Mouse (Mus musculus): Measurements from ENCODE around the gene Lyrm9. TPM values are rescaled to one million over a fixed set of nuclear protein-coding genes. Genes with fewer than 3 reads are reported as not detected.

Gene Lyrm9
- 29.6 and 30.4 TPM in 2 replicates for polyA plus RNA-seq (2015; fragmentation: Nextera tagmentation; extraction: Ambion mirVana)

- Histone ChIP-seq H3K27ac (peak within 1 kb of the TSS; percentile 84), H3K36me3 (no peaks in the 10 kb centered on the region), H3K4me1 (replicated peaks) (peaks cover 38% of the 10 kb centered on the region), H3K27me3 (0 out of 2 replicates have a peak, but pooled peaks cover 5% of the 10 kb centered on the region), H3K4me3 (peak within 1 kb of the TSS; percentile 67), H3K9ac (peak within 1 kb of the TSS; percentile 82), H3K4me2 (peak within 1 kb of the TSS; percentile 70), H3K9me3 (no peaks in the 10 kb centered on the region)
- WGBS = under 1% methylated on average over 51 of the region's 51 CpGs
- peak; percentile 90 for ATAC-seq (ENCODE audit: low FRiP score)
Measured at GRCm38 (mm10) chr11:78826442-78827013, at the start of gene Lyrm9. Gene Lyrm9 (plus strand): TSS chr11:78826584.

GRCm38 (mm10) chr11:78777851-78778680, 48.3 kb upstream of the Lyrm9 start:
- H3K9ac ChIP-seq = no peak overlapping the region

GRCm38 (mm10) chr11:78780002-78780401, 46.4 kb upstream of the Lyrm9 start:
- no peak overlapping the region for H3K9ac ChIP-seq
- 96% methylated on average over 3 of the region's 3 CpGs for WGBS
- no peak overlapping the region for H3K4me3 ChIP-seq

More at GRCm38 (mm10) chr11:78777851-78778680, 48.3 kb upstream of the Lyrm9 start:
- no peak overlapping the region for H3K27ac ChIP-seq
- H3K4me1 ChIP-seq (replicated peaks) = peaks cover 16% of the 10 kb centered on the region
- H3K9me3 ChIP-seq = no peaks in the 10 kb centered on the region
- H3K27me3 ChIP-seq = peaks cover 9% of the 10 kb centered on the region; the same call in 1 of the 2 replicates
- 58% methylated on average over 10 of the region's 10 CpGs for WGBS
- no peaks in the 10 kb centered on the region for H3K36me3 ChIP-seq
- ATAC-seq (ENCODE audit: low FRiP score) = no peak
- H3K4me2 ChIP-seq = no peak overlapping the region
- H3K4me3 ChIP-seq = no peak overlapping the region

GRCm38 (mm10) chr11:78780571-78780970, 45.8 kb upstream of the Lyrm9 start:
- no peak overlapping the region for H3K27ac ChIP-seq
- peaks cover 24% of the 10 kb centered on the region for H3K4me1 ChIP-seq (replicated peaks)
- ATAC-seq (ENCODE audit: low FRiP score) = no peak
- H3K9me3 ChIP-seq = no peaks in the 10 kb centered on the region
- no peak overlapping the region for H3K9ac ChIP-seq
- H3K36me3 ChIP-seq = no peaks in the 10 kb centered on the region
- H3K4me2 ChIP-seq = no peak overlapping the region
- peaks cover 19% of the 10 kb centered on the region for H3K27me3 ChIP-seq
- WGBS = 77% methylated on average over 3 of the region's 3 CpGs
- H3K4me3 ChIP-seq = no peak overlapping the region

More at GRCm38 (mm10) chr11:78780002-78780401, 46.4 kb upstream of the Lyrm9 start:
- H3K36me3 ChIP-seq = no peaks in the 10 kb centered on the region
- H3K27me3 ChIP-seq = peaks cover 19% of the 10 kb centered on the region
- H3K4me1 ChIP-seq (replicated peaks) = peaks cover 24% of the 10 kb centered on the region
- no peak overlapping the region for H3K4me2 ChIP-seq
- no peak for ATAC-seq (ENCODE audit: low FRiP score)
- no peaks in the 10 kb centered on the region for H3K9me3 ChIP-seq
- H3K27ac ChIP-seq = no peak overlapping the region

- H3K4me1 ChIP-seq (replicated peaks) = peaks cover 31% of the 10 kb centered on the region
- no peak overlapping the region for H3K4me2 ChIP-seq
- no peaks in the 10 kb centered on the region for H3K9me3 ChIP-seq
- no peaks in the 10 kb centered on the region for H3K36me3 ChIP-seq
- no peak overlapping the region for H3K4me3 ChIP-seq
- no peak overlapping the region for H3K9ac ChIP-seq
- no peak for ATAC-seq (ENCODE audit: low FRiP score)
- WGBS = 80% methylated on average over 5 of the region's 5 CpGs
- H3K27ac ChIP-seq = no peak overlapping the region
- H3K27me3 ChIP-seq = peaks cover 20% of the 10 kb centered on the region
Measured at GRCm38 (mm10) chr11:78782326-78782725, 44.1 kb upstream of the Lyrm9 start.

GRCm38 (mm10) chr11:78782791-78783347, 43.5 kb upstream of the Lyrm9 start:
- no peak overlapping the region for H3K4me2 ChIP-seq
- no peaks in the 10 kb centered on the region for H3K9me3 ChIP-seq
- H3K27ac ChIP-seq = no peak overlapping the region
- peaks cover 23% of the 10 kb centered on the region for H3K27me3 ChIP-seq
- no peaks in the 10 kb centered on the region for H3K36me3 ChIP-seq
- peaks cover 26% of the 10 kb centered on the region for H3K4me1 ChIP-seq (replicated peaks)
- WGBS = 62% methylated on average over 9 of the region's 9 CpGs
- no peak for ATAC-seq (ENCODE audit: low FRiP score)
- H3K4me3 ChIP-seq = no peak overlapping the region
- no peak overlapping the region for H3K9ac ChIP-seq

GRCm38 (mm10) chr11:78786013-78786431, 40.4 kb upstream of the Lyrm9 start:
- H3K27me3 ChIP-seq = peaks cover 18% of the 10 kb centered on the region
- peak; percentile 72; the same call in 1 of the 2 replicates for ATAC-seq (ENCODE audit: low FRiP score)
- WGBS = 7% methylated on average over 7 of the region's 7 CpGs
- no peak overlapping the region for H3K9ac ChIP-seq
- H3K4me2 ChIP-seq = no peak overlapping the region
- H3K27ac ChIP-seq = peak overlapping the region; percentile 62
- no peaks in the 10 kb centered on the region for H3K36me3 ChIP-seq
- H3K4me1 ChIP-seq (replicated peaks) = peaks cover 24% of the 10 kb centered on the region
- H3K4me3 ChIP-seq = no peak overlapping the region
- H3K9me3 ChIP-seq = no peaks in the 10 kb centered on the region

GRCm38 (mm10) chr11:78789370-78790060, 36.9 kb upstream of the Lyrm9 start:
- peaks cover 18% of the 10 kb centered on the region for H3K27me3 ChIP-seq
- H3K27ac ChIP-seq = no peak overlapping the region
- no peaks in the 10 kb centered on the region for H3K9me3 ChIP-seq
- ATAC-seq (ENCODE audit: low FRiP score) = no peak
- 49% methylated on average over 11 of the region's 11 CpGs for WGBS
- no peak overlapping the region for H3K4me3 ChIP-seq
- no peak overlapping the region for H3K9ac ChIP-seq
- peaks cover 37% of the 10 kb centered on the region for H3K4me1 ChIP-seq (replicated peaks)
- no peak overlapping the region for H3K4me2 ChIP-seq
- no peaks in the 10 kb centered on the region for H3K36me3 ChIP-seq

GRCm38 (mm10) chr11:78791582-78791981, 34.8 kb upstream of the Lyrm9 start:
- peak; percentile 63; the same call in 1 of the 2 replicates for ATAC-seq (ENCODE audit: low FRiP score)

GRCm38 (mm10) chr11:78792055-78792454, 34.3 kb upstream of the Lyrm9 start:
- ATAC-seq (ENCODE audit: low FRiP score) = 0 out of 2 replicates have a peak, but pooled peaks have one; percentile 52
- H3K27ac ChIP-seq = peak overlapping the region; percentile 81
- H3K4me2 ChIP-seq = peak overlapping the region; percentile 40

More at GRCm38 (mm10) chr11:78791582-78791981, 34.8 kb upstream of the Lyrm9 start:
- Histone ChIP-seq H3K4me1 (replicated peaks) (peaks cover 33% of the 10 kb centered on the region), H3K4me2 (peak overlapping the region; percentile 40; the same call in 1 of the 2 replicates), H3K27ac (peak overlapping the region; percentile 81), H3K27me3 (peaks cover 15% of the 10 kb centered on the region), H3K9ac (no peak overlapping the region), H3K36me3 (no peaks in the 10 kb centered on the region), H3K9me3 (no peaks in the 10 kb centered on the region), H3K4me3 (no peak overlapping the region)
- 32% methylated on average over 4 of the region's 4 CpGs for WGBS

GRCm38 (mm10) chr11:78792465-78792864, 33.9 kb upstream of the Lyrm9 start:
- H3K9ac ChIP-seq = no peak overlapping the region
- WGBS = 19% methylated on average over 11 of the region's 11 CpGs
- H3K27me3 ChIP-seq = peaks cover 12% of the 10 kb centered on the region
- peaks cover 3% of the 10 kb centered on the region; the same call in 1 of the 2 replicates for H3K9me3 ChIP-seq
- no peaks in the 10 kb centered on the region for H3K36me3 ChIP-seq
- H3K4me2 ChIP-seq = peak overlapping the region; percentile 40
- H3K4me1 ChIP-seq (replicated peaks) = peaks cover 33% of the 10 kb centered on the region
- no peak for ATAC-seq (ENCODE audit: low FRiP score)
- H3K4me3 ChIP-seq = no peak overlapping the region
- peak overlapping the region; percentile 81 for H3K27ac ChIP-seq

More at GRCm38 (mm10) chr11:78792055-78792454, 34.3 kb upstream of the Lyrm9 start:
- Histone ChIP-seq H3K36me3 (no peaks in the 10 kb centered on the region), H3K9me3 (peaks cover under 1% of the 10 kb centered on the region; the same call in 1 of the 2 replicates), H3K27me3 (peaks cover 15% of the 10 kb centered on the region), H3K9ac (no peak overlapping the region), H3K4me3 (no peak overlapping the region), H3K4me1 (replicated peaks) (peaks cover 33% of the 10 kb centered on the region)
- 23% methylated on average over 5 of the region's 5 CpGs for WGBS
